Mouse (Mus musculus) T-cell, adult 2 months (primary cell): ENCODE data around the gene Utp6.

ENCODE experiments used
- DNase-seq: peaks from one replicate; pipeline ENCODE4 v3.0.0; 2022; ENCODE audit warnings: low spot score

The Utp6 gene

GRCm38 (mm10) chr11:79961346-79962124, 655 bp downstream of the Utp6 start:
- no peak for DNase-seq

GRCm38 (mm10) chr11:79947265-79947664, 14.9 kb downstream of the Utp6 start:
- DNase-seq = no peak

- no peak for DNase-seq
Measured at GRCm38 (mm10) chr11:79943601-79944000, 18.6 kb downstream of the Utp6 start.

GRCm38 (mm10) chr11:79943136-79943535, 19.1 kb downstream of the Utp6 start:
- no peak for DNase-seq

GRCm38 (mm10) chr11:79935766-79936165, 26.4 kb downstream of the Utp6 start:
- no peak for DNase-seq

- DNase-seq = no peak
Measured at GRCm38 (mm10) chr11:79922766-79923165, 39.4 kb downstream of the Utp6 start.

GRCm38 (mm10) chr11:79922157-79922556, 40.0 kb downstream of the Utp6 start:
- DNase-seq = no peak

- no peak for DNase-seq
Measured at GRCm38 (mm10) chr11:79920505-79921025, 41.6 kb downstream of the Utp6 start.

- DNase-seq = peak; percentile 65
Measured at GRCm38 (mm10) chr11:79919685-79920504, 42.3 kb downstream of the Utp6 start.

GRCm38 (mm10) chr11:79915696-79916349, 46.4 kb downstream of the Utp6 start:
- no peak for DNase-seq

GRCm38 (mm10) chr11:79908600-79909483, 53.3 kb downstream of the Utp6 start:
- DNase-seq = no peak

GRCm38 (mm10) chr11:79906920-79907319, 55.3 kb downstream of the Utp6 start:
- DNase-seq = no peak

GRCm38 (mm10) chr11:79902881-79903481, 59.2 kb downstream of the Utp6 start:
- no peak for DNase-seq

GRCm38 (mm10) chr11:79901146-79901545, 61.0 kb downstream of the Utp6 start:
- DNase-seq = no peak

- no peak for DNase-seq
Measured at GRCm38 (mm10) chr11:79892259-79892658, 69.9 kb downstream of the Utp6 start.

- no peak for DNase-seq
Measured at GRCm38 (mm10) chr11:79890822-79891221, 71.4 kb downstream of the Utp6 start.

- no peak for DNase-seq
Measured at GRCm38 (mm10) chr11:79886961-79887360, 75.2 kb downstream of the Utp6 start.

GRCm38 (mm10) chr11:79886395-79886794, 75.8 kb downstream of the Utp6 start:
- no peak for DNase-seq

GRCm38 (mm10) chr11:79885713-79886393, 76.3 kb downstream of the Utp6 start:
- DNase-seq = no peak

- no peak for DNase-seq
Measured at GRCm38 (mm10) chr11:79884784-79885183, 77.4 kb downstream of the Utp6 start.
